Mouse (Mus musculus) bone marrow, adult 2 months (tissue): ENCODE results near the gene Rnf208.

Experiments used
- CTCF ChIP-seq: fragments of 200-500 bp; IDR thresholded peaks from 2 replicates; pipeline ENCODE4 v1.5.1; 2011; ENCODE audit warnings: low read length, control low read depth; ENCODE audit not compliant: control insufficient read depth, insufficient read depth
- POLR2A ChIP-seq: fragments of 200-500 bp; IDR thresholded peaks from 2 replicates; pipeline ENCODE4 v1.6.1; 2011; ENCODE audit warnings: low read depth, mild to moderate bottlenecking, control low read depth, low read length, borderline replicate concordance; ENCODE audit not compliant: control insufficient read depth

DNA sequence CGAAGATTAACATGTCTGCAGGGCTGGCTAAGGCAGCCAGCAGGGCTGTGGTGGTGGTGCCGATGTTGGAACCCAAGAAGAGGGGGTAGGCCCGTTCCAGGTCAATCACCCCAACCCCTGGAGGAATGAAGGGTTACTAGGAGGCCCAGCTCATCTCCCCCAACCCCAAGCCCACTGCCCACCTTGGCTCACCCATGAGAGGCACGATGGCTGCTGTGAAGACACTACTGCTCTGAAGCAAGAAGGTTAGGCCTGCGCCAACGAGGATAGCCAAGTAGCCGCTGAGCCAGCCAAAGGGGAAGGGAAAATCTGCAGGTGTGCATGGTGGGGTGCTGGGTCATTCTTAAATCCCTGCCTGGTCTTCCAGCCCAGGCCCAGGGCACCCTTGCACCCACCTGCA is 11.5 kb upstream of the Rnf208 start:
- TF ChIP-seq POLR2A (no peak), CTCF (no peak)
